Mouse (Mus musculus): ENCODE measurements around the gene Casd1. TPM values are rescaled to one million over a fixed set of nuclear protein-coding genes. Genes with fewer than 3 reads are reported as not detected.

Casd1 gene
- polyA plus RNA-seq (2015; fragmentation: Nextera tagmentation; extraction: Ambion mirVana), result 36.4 and 37.4 TPM in 2 replicates

DNA sequence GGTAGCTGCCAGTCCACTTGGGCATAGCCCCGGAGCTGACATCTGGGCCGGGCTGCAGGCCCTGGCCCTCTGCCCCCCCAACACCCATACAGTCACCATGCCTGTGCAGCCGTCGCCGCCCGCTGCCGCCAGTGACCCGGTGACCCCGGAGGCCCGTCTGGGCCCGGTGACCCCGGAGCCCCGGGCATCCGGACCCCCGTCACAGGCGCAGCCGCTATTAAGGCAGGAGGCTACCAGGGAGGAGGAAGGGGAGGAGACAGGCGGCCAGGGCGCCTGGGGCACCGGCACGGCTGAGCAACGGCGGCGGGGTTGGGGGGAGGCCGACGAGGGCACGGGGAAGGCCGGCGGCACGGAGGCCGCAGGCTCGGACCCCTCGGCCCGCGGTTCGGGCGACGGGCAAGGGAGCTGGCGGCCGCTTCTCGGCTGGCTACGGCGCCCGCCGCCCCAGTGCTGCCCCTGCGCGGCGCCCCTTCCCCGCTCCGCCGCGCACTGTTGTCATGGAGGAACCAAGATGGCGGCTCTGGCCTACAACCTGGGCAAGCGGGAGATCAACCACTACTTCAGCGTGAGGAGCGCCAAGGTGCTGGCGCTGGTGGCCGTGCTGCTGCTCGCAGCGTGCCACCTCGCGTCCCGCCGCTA lies at the start of gene Casd1:
Gene Casd1 (plus strand): TSS at position 182 of the 639 bp plus-strand sequence.
- Histone ChIP-seq H3K9ac (peak within 1 kb of the TSS; percentile 98), H3K27ac (peak within 1 kb of the TSS; percentile 97), H3K27me3 (no peaks in the 10 kb centered on the region), H3K36me3 (no peaks in the 10 kb centered on the region), H3K9me3 (no peaks in the 10 kb centered on the region), H3K4me2 (peak within 1 kb of the TSS; percentile 90), H3K4me1 (peaks cover 19% of the 10 kb centered on the region), H3K4me3 (peak within 1 kb of the TSS; percentile 75)
- WGBS, result under 1% methylated on average over 64 of the region's 64 CpGs
- ATAC-seq (ENCODE audit: insufficient number of reproducible peaks, insufficient read depth, low FRiP score, low TSS enrichment, low read depth), result peak; percentile 76

DNA sequence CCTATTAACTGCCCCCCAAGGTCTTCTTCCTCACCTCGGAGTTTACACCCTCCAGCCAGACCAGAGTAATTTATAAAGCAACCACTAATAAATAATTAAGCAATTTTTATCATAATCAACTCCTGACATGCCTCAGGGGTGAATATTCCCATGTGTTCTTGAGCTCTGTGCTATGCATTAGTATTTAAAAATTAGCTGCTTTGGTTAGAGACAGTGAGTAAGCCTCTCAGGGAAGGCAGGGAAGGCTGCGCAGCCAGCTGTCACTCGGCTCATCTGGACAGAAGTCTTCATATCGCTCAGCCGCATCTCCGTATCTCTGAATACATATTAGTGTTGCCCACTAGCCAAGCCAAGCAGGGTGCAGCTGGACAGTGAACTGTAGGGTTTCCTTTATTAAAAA lies 45.3 kb upstream of the Casd1 start:
- 58% methylated on average over 6 of the region's 6 CpGs for WGBS
- no peak overlapping the region for H3K4me3 ChIP-seq
- H3K9ac ChIP-seq, result no peak overlapping the region
- no peaks in the 10 kb centered on the region for H3K36me3 ChIP-seq
- no peak for ATAC-seq (ENCODE audit: insufficient number of reproducible peaks, insufficient read depth, low FRiP score, low TSS enrichment, low read depth)
- H3K27ac ChIP-seq, result no peak overlapping the region
- H3K4me1 ChIP-seq, result peaks cover 8% of the 10 kb centered on the region
- no peak overlapping the region for H3K4me2 ChIP-seq
- H3K9me3 ChIP-seq, result no peaks in the 10 kb centered on the region
- no peaks in the 10 kb centered on the region for H3K27me3 ChIP-seq

DNA sequence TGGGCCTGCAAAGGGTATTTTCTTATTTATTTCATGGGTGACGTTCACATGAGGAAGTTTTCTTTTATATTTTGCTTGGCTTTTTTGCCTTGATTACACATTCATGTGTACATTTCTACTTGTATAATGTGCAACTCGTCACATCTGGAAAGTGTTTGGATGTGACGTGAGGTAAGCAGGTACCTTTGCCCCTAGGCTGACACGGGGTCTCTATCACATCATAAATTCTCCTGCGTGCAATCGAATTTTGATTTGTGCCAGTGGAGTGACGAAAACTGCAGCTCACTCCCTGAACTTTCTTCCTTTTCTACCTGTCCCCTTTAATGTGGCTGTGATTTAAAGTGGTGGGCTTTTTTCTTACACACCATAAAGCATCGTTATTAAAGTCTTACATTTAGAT lies 43.6 kb upstream of the Casd1 start:
- no peak overlapping the region for H3K27ac ChIP-seq
- 37% methylated on average over 8 of the region's 8 CpGs for WGBS
- H3K4me1 ChIP-seq, result peaks cover 22% of the 10 kb centered on the region

GRCm38 (mm10) chr6:4557678-4558077 lies 43.0 kb upstream of the Casd1 start:
- Histone ChIP-seq H3K9ac (no peak overlapping the region), H3K27me3 (no peaks in the 10 kb centered on the region), H3K4me3 (no peak overlapping the region), H3K4me1 (peaks cover 22% of the 10 kb centered on the region), H3K4me2 (peak overlapping the region; percentile 27), H3K9me3 (no peaks in the 10 kb centered on the region), H3K27ac (no peak overlapping the region), H3K36me3 (no peaks in the 10 kb centered on the region)
- 11% methylated on average over 7 of the region's 7 CpGs for WGBS
- ATAC-seq (ENCODE audit: insufficient number of reproducible peaks, insufficient read depth, low FRiP score, low TSS enrichment, low read depth), result no peak

More for the DNA sequence above, 43.6 kb upstream of the Casd1 start:
- H3K36me3 ChIP-seq, result no peaks in the 10 kb centered on the region
- no peaks in the 10 kb centered on the region for H3K9me3 ChIP-seq
- H3K4me3 ChIP-seq, result no peak overlapping the region
- no peaks in the 10 kb centered on the region for H3K27me3 ChIP-seq
- no peak for ATAC-seq (ENCODE audit: insufficient number of reproducible peaks, insufficient read depth, low FRiP score, low TSS enrichment, low read depth)
- no peak overlapping the region for H3K9ac ChIP-seq
- H3K4me2 ChIP-seq, result no peak overlapping the region

- peak overlapping the region; percentile 12; the same call in 1 of the 2 replicates for H3K4me2 ChIP-seq
- peaks cover 19% of the 10 kb centered on the region for H3K4me1 ChIP-seq
- 10% methylated on average over 11 of the region's 11 CpGs for WGBS
- H3K36me3 ChIP-seq, result no peaks in the 10 kb centered on the region
- no peak overlapping the region for H3K4me3 ChIP-seq
- ATAC-seq (ENCODE audit: insufficient number of reproducible peaks, insufficient read depth, low FRiP score, low TSS enrichment, low read depth), result no peak
- no peaks in the 10 kb centered on the region for H3K27me3 ChIP-seq
- no peaks in the 10 kb centered on the region for H3K9me3 ChIP-seq
- no peak overlapping the region for H3K9ac ChIP-seq
- H3K27ac ChIP-seq, result no peak overlapping the region
Observed at GRCm38 (mm10) chr6:4561156-4561555, 39.5 kb upstream of the Casd1 start.

- Histone ChIP-seq H3K4me1 (peaks cover 19% of the 10 kb centered on the region), H3K4me3 (no peak overlapping the region), H3K36me3 (no peaks in the 10 kb centered on the region), H3K27ac (no peak overlapping the region), H3K9me3 (no peaks in the 10 kb centered on the region), H3K9ac (no peak overlapping the region), H3K27me3 (no peaks in the 10 kb centered on the region), H3K4me2 (peak overlapping the region; percentile 12; the same call in 1 of the 2 replicates)
- no peak for ATAC-seq (ENCODE audit: insufficient number of reproducible peaks, insufficient read depth, low FRiP score, low TSS enrichment, low read depth)
Observed at GRCm38 (mm10) chr6:4561621-4562020, 39.0 kb upstream of the Casd1 start.

DNA sequence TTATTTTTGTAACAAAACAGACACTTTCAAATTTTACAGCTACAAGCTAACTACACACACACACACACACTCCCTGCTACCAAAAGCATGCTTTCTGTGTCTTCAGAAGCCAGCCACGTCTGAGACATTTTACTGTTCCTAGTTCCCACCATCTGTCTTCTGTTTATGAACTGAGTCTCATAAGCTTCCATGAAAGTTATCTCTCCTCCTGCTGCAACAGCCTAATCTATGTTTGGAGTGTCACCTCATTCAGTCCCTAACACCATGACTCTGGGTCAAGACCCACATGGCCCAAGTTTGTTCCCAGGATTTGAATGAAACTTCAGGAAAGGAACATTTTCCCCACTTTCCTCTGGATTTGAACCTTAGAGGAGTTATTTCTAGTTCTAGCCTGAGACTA lies 38.2 kb upstream of the Casd1 start:
- no peaks in the 10 kb centered on the region for H3K27me3 ChIP-seq
- no peak overlapping the region for H3K9ac ChIP-seq
- H3K9me3 ChIP-seq, result no peaks in the 10 kb centered on the region
- H3K36me3 ChIP-seq, result no peaks in the 10 kb centered on the region
- H3K4me1 ChIP-seq, result peaks cover 19% of the 10 kb centered on the region
- no peak overlapping the region for H3K4me3 ChIP-seq
- H3K27ac ChIP-seq, result no peak overlapping the region
- no peak overlapping the region for H3K4me2 ChIP-seq
- 20% methylated on average over 1 of the region's 1 CpGs for WGBS
- ATAC-seq (ENCODE audit: insufficient number of reproducible peaks, insufficient read depth, low FRiP score, low TSS enrichment, low read depth), result no peak

- Histone ChIP-seq H3K27ac (no peak overlapping the region), H3K4me1 (peaks cover 19% of the 10 kb centered on the region), H3K9ac (no peak overlapping the region), H3K36me3 (no peaks in the 10 kb centered on the region), H3K4me2 (no peak overlapping the region), H3K4me3 (no peak overlapping the region), H3K9me3 (no peaks in the 10 kb centered on the region), H3K27me3 (no peaks in the 10 kb centered on the region)
- WGBS, result 30% methylated on average over 5 of the region's 5 CpGs
- ATAC-seq (ENCODE audit: insufficient number of reproducible peaks, insufficient read depth, low FRiP score, low TSS enrichment, low read depth), result no peak
Observed at GRCm38 (mm10) chr6:4563477-4563876, 37.2 kb upstream of the Casd1 start.

GRCm38 (mm10) chr6:4570412-4570811 lies 30.2 kb upstream of the Casd1 start:
- WGBS, result 33% methylated on average over 4 of the region's 4 CpGs
- no peaks in the 10 kb centered on the region for H3K36me3 ChIP-seq
- H3K9me3 ChIP-seq, result no peaks in the 10 kb centered on the region
- peaks cover 4% of the 10 kb centered on the region; the same call in 1 of the 2 replicates for H3K4me1 ChIP-seq
- no peak overlapping the region for H3K9ac ChIP-seq
- no peak overlapping the region for H3K4me3 ChIP-seq
- no peak for ATAC-seq (ENCODE audit: insufficient number of reproducible peaks, insufficient read depth, low FRiP score, low TSS enrichment, low read depth)
- no peak overlapping the region for H3K4me2 ChIP-seq
- H3K27me3 ChIP-seq, result no peaks in the 10 kb centered on the region
- H3K27ac ChIP-seq, result no peak overlapping the region

- no peaks in the 10 kb centered on the region for H3K36me3 ChIP-seq
- no peak overlapping the region for H3K4me2 ChIP-seq
- no peak for ATAC-seq (ENCODE audit: insufficient number of reproducible peaks, insufficient read depth, low FRiP score, low TSS enrichment, low read depth)
- H3K9ac ChIP-seq, result no peak overlapping the region
- no peaks in the 10 kb centered on the region for H3K9me3 ChIP-seq
- no peaks in the 10 kb centered on the region for H3K27me3 ChIP-seq
- H3K4me1 ChIP-seq, result no peaks in the 10 kb centered on the region
- WGBS, result 64% methylated on average over 5 of the region's 5 CpGs
- no peak overlapping the region for H3K27ac ChIP-seq
- no peak overlapping the region for H3K4me3 ChIP-seq
Observed at GRCm38 (mm10) chr6:4577756-4578155, 22.9 kb upstream of the Casd1 start.

- H3K9me3 ChIP-seq, result no peaks in the 10 kb centered on the region
- no peak overlapping the region for H3K9ac ChIP-seq
- no peaks in the 10 kb centered on the region for H3K27me3 ChIP-seq
- no peaks in the 10 kb centered on the region for H3K4me1 ChIP-seq
- ATAC-seq (ENCODE audit: insufficient number of reproducible peaks, insufficient read depth, low FRiP score, low TSS enrichment, low read depth), result no peak
- no peaks in the 10 kb centered on the region for H3K36me3 ChIP-seq
- H3K27ac ChIP-seq, result no peak overlapping the region
- H3K4me2 ChIP-seq, result no peak overlapping the region
- WGBS, result 87% methylated on average over 6 of the region's 6 CpGs
- H3K4me3 ChIP-seq, result no peak overlapping the region
Observed at GRCm38 (mm10) chr6:4578343-4578742, 22.3 kb upstream of the Casd1 start.

- no peak for ATAC-seq (ENCODE audit: insufficient number of reproducible peaks, insufficient read depth, low FRiP score, low TSS enrichment, low read depth)
- Histone ChIP-seq H3K9me3 (no peaks in the 10 kb centered on the region), H3K27me3 (no peaks in the 10 kb centered on the region), H3K4me2 (no peak overlapping the region), H3K36me3 (no peaks in the 10 kb centered on the region), H3K27ac (no peak overlapping the region), H3K4me3 (no peak overlapping the region), H3K9ac (no peak overlapping the region), H3K4me1 (no peaks in the 10 kb centered on the region)
- WGBS, result 40% methylated on average over 5 of the region's 5 CpGs
Observed at GRCm38 (mm10) chr6:4579620-4580019, 21.0 kb upstream of the Casd1 start.
